Mouse (Mus musculus) CH12.LX (cell line): ENCODE data around the gene Mansc1. TPM values are rescaled to one million over a fixed set of nuclear protein-coding genes. Genes with fewer than 3 reads are reported as not detected.

ENCODE experiments used
- DNase-seq: peaks from one replicate; pipeline ENCODE4 v3.0.0-alpha.2; 2013; ENCODE audit errors: extremely low read depth
- H3K27ac ChIP-seq: 2 replicates; pipeline ENCODE4 v1.5.1; 2012; ENCODE audit warnings: low read depth, mild to moderate bottlenecking, control low read depth, moderate library complexity; ENCODE audit not compliant: insufficient read depth
- H3K27me3 ChIP-seq: replicated peaks from 2 replicates; pipeline ENCODE3; 2012; ENCODE audit warnings: inconsistent platforms
- H3K36me3 ChIP-seq, 2 experiments: replicated peaks in 1 of 2; 2 replicates each; pipeline versions ENCODE3 to v1.6.1; 2012; ENCODE audit warnings: inconsistent platforms in 1 of 2, low read length in 1 of 2, mild to moderate bottlenecking in 1 of 2, mixed read lengths in 1 of 2, moderate library complexity in 1 of 2; ENCODE audit not compliant: control insufficient read depth in 1 of 2, insufficient read depth in 1 of 2
- H3K4me1 ChIP-seq, 2 experiments: 2 replicates each; pipeline ENCODE4 v1.6.1; 2012; ENCODE audit warnings: inconsistent platforms in 1 of 2, moderate library complexity in 1 of 2; ENCODE audit not compliant: insufficient read depth in 2 of 2, control insufficient read depth in 1 of 2
- H3K4me2 ChIP-seq: 2 replicates; pipeline ENCODE4 v1.6.1; 2012; ENCODE audit warnings: low read depth, mild to moderate bottlenecking, control low read depth; ENCODE audit not compliant: poor library complexity, insufficient read depth, severe bottlenecking
- H3K4me3 ChIP-seq, 3 experiments: fragments of 150-350 bp in 1 of 3; sonication (generic) in 1 of 3; replicated peaks in 1 of 3; 2 replicates each; pipeline versions ENCODE3 to v1.5.1; 2011 to 2012; ENCODE audit warnings: low read depth in 2 of 3, low read length in 2 of 3, mild to moderate bottlenecking in 2 of 3, moderate library complexity in 2 of 3, control low read depth in 1 of 3, improper control_type of control experiment in 1 of 3, inconsistent platforms in 1 of 3, mixed read lengths in 1 of 3; ENCODE audit not compliant: poor library complexity in 1 of 3
- H3K79me2 ChIP-seq: replicated peaks from 2 replicates; pipeline ENCODE4 v1.6.1; 2012; ENCODE audit warnings: mild to moderate bottlenecking, moderate library complexity; ENCODE audit not compliant: control insufficient read depth, poor library complexity, insufficient read depth, severe bottlenecking; ENCODE audit errors: extremely low read depth
- H3K9ac ChIP-seq: 2 replicates; pipeline ENCODE4 v1.6.1; 2012; ENCODE audit warnings: low read depth, mild to moderate bottlenecking, control low read depth, moderate library complexity; ENCODE audit not compliant: insufficient read depth
- H3K9me3 ChIP-seq: replicated peaks from 2 replicates; pipeline ENCODE3; 2012; ENCODE audit warnings: low read length, inconsistent platforms, mixed read lengths
- CHD2 ChIP-seq: IDR thresholded peaks from 2 replicates; pipeline ENCODE4 v1.6.1; 2011; ENCODE audit warnings: low read length, improper control_type of control experiment
- CTCF ChIP-seq, 2 experiments: IDR thresholded peaks in 1 of 2; conservative IDR thresholded peaks in 1 of 2; 2 replicates each; pipeline ENCODE4 v1.5.1; 2011 to 2012; ENCODE audit warnings: low read depth in 2 of 2, low read length in 2 of 2, improper control_type of control experiment in 1 of 2, inconsistent platforms in 1 of 2, mild to moderate bottlenecking in 1 of 2, moderate library complexity in 1 of 2
- E2F4 ChIP-seq: IDR thresholded peaks from 2 replicates; pipeline ENCODE4 v1.6.1; 2011; ENCODE audit warnings: low read depth, low read length, improper control_type of control experiment; ENCODE audit not compliant: insufficient replicate concordance
- ELF1 ChIP-seq: IDR thresholded peaks from 2 replicates; pipeline ENCODE4 v1.6.1; 2014; ENCODE audit warnings: low read depth, mild to moderate bottlenecking, inconsistent platforms, low read length, improper control_type of control experiment
- EP300 ChIP-seq: IDR thresholded peaks from 2 replicates; pipeline ENCODE4 v1.6.1; 2011; ENCODE audit warnings: low read length, improper control_type of control experiment
- GABPA ChIP-seq: IDR thresholded peaks from 2 replicates; pipeline ENCODE4 v1.6.1; 2012; ENCODE audit warnings: low read depth, low read length, improper control_type of control experiment, inconsistent platforms; ENCODE audit not compliant: insufficient replicate concordance
- IRF4 ChIP-seq: IDR thresholded peaks from 2 replicates; pipeline ENCODE4 v1.6.1; 2014; ENCODE audit warnings: low read depth, mild to moderate bottlenecking, inconsistent platforms, low read length, improper control_type of control experiment
- JUN ChIP-seq: IDR thresholded peaks from 2 replicates; pipeline ENCODE4 v1.6.1; 2011; ENCODE audit warnings: low read depth, mild to moderate bottlenecking, low read length, improper control_type of control experiment, moderate library complexity; ENCODE audit not compliant: insufficient read depth
- JUND ChIP-seq: conservative IDR thresholded peaks from 2 replicates; pipeline ENCODE4 v1.6.1; 2011; ENCODE audit warnings: low read depth, low read length, improper control_type of control experiment
- KAT2A ChIP-seq: IDR thresholded peaks from 2 replicates; pipeline ENCODE4 v1.6.1; 2012; ENCODE audit warnings: low read length, improper control_type of control experiment, inconsistent platforms; ENCODE audit not compliant: insufficient replicate concordance
- MAFK ChIP-seq: IDR thresholded peaks from 2 replicates; pipeline ENCODE4 v1.6.1; 2011; ENCODE audit warnings: low read length, improper control_type of control experiment; ENCODE audit not compliant: insufficient replicate concordance
- MAZ ChIP-seq: IDR thresholded peaks from 2 replicates; pipeline ENCODE4 v1.6.1; 2012; ENCODE audit warnings: low read depth, mild to moderate bottlenecking, inconsistent platforms, low read length, improper control_type of control experiment, moderate library complexity
- MEF2A ChIP-seq: IDR thresholded peaks from 2 replicates; pipeline ENCODE4 v1.6.1; 2014; ENCODE audit warnings: low read depth, mild to moderate bottlenecking, inconsistent platforms, low read length, improper control_type of control experiment, borderline replicate concordance
- MXI1 ChIP-seq: IDR thresholded peaks from 2 replicates; pipeline ENCODE4 v1.6.1; 2011; ENCODE audit warnings: mild to moderate bottlenecking, low read depth, low read length, improper control_type of control experiment
- MYC ChIP-seq: IDR thresholded peaks from 2 replicates; pipeline ENCODE4 v1.6.1; 2011; ENCODE audit warnings: low read depth, mild to moderate bottlenecking, improper control_type of control experiment, low read length
- POLR2AphosphoS2 ChIP-seq: IDR thresholded peaks from 2 replicates; pipeline ENCODE4 v1.6.1; 2011; ENCODE audit warnings: low read depth, low read length, improper control_type of control experiment
- RAD21 ChIP-seq: IDR thresholded peaks from 2 replicates; pipeline ENCODE4 v1.6.1; 2011; ENCODE audit warnings: low read depth, mild to moderate bottlenecking, low read length, improper control_type of control experiment, moderate library complexity
- RCOR1 ChIP-seq: conservative IDR thresholded peaks from 2 replicates; pipeline ENCODE4 v1.6.1; 2012; ENCODE audit warnings: low read depth, mild to moderate bottlenecking, inconsistent platforms, low read length, improper control_type of control experiment
- SIN3A ChIP-seq: IDR thresholded peaks from 2 replicates; pipeline ENCODE4 v1.6.1; 2012; ENCODE audit warnings: low read length, improper control_type of control experiment, inconsistent platforms
- SMC3 ChIP-seq: IDR thresholded peaks from 2 replicates; pipeline ENCODE4 v1.6.1; 2011; ENCODE audit warnings: low read depth, low read length, improper control_type of control experiment
- USF1 ChIP-seq: IDR thresholded peaks from 2 replicates; pipeline ENCODE4 v1.6.1; 2014; ENCODE audit warnings: low read depth, mild to moderate bottlenecking, inconsistent platforms, low read length, improper control_type of control experiment
- USF2 ChIP-seq: conservative IDR thresholded peaks from 2 replicates; pipeline ENCODE4 v1.6.1; 2011; ENCODE audit warnings: low read depth, low read length, improper control_type of control experiment
- ZNF384 ChIP-seq: IDR thresholded peaks from 2 replicates; pipeline ENCODE4 v1.6.1; 2012; ENCODE audit warnings: low read depth, low read length, improper control_type of control experiment, inconsistent platforms
- dilution Hi-C: fragments of 300-500 bp; cut with MboI; formaldehyde crosslinking; loops from 2 replicates; pipeline ENCODE4 v1.14.3; 2020; ENCODE audit warnings: low sequenced_read_pairs; ENCODE audit not compliant: extremely low pct_unique_long_range_greater_than_20kb, extremely low pct_ligation_motif_present
- in situ Hi-C: fragments of 300-500 bp; cut with MboI; formaldehyde crosslinking; loops from 3 replicates; pipeline ENCODE4 v1.14.3; 2019; ENCODE audit warnings: low sequenced_read_pairs, low pct_ligation_motif_present, low pct_unique_long_range_greater_than_20kb, mixed read lengths
- polyA plus RNA-seq: library from polyadenylated mRNA; unstranded; fragments of >175 nt; gene quantifications from 2 replicates; pipeline ENCODE4 v1.2.1, GENCODE M21; 2012; ENCODE audit warnings: low read depth; ENCODE audit not compliant: insufficient read length
- total RNA-seq, 2 experiments: library from RNA; depleted of rRNA; stranded (reverse); fragments of 300-350 nt in 1 of 2; fragments of >200 nt in 1 of 2; gene quantifications; 2 replicates each; pipeline ENCODE4 v1.2.3; 2012 to 2014

Mansc1 gene
- total and polyA plus RNA-seq, 3 experiments, result not detected

- H3K9me3 ChIP-seq, result no peaks in the 10 kb centered on the region
- H3K27me3 ChIP-seq, result no peaks in the 10 kb centered on the region
- no peak overlapping the region for H3K9ac ChIP-seq
- no peak for DNase-seq
- H3K36me3 ChIP-seq, result no peaks in the 10 kb centered on the region
- no peaks in the 10 kb centered on the region for H3K4me1 ChIP-seq
- in situ Hi-C loops, result no loop called here
- no peak overlapping the region for H3K4me2 ChIP-seq
- H3K27ac ChIP-seq, result no peak overlapping the region
- no peak overlapping the region for H3K4me3 ChIP-seq
- dilution Hi-C loops, result no loop called here
- TF ChIP-seq SIN3A, result no peak
- no peak for TF ChIP-seq ZNF384
- no peak for TF ChIP-seq GABPA
- TF ChIP-seq RCOR1, result no peak
- no peak for TF ChIP-seq E2F4
- no peak for TF ChIP-seq SMC3
- TF ChIP-seq JUND, result no peak
- no peak for TF ChIP-seq CTCF (conservative IDR thresholded peaks at IDR 0.05 in 1 of 2, IDR thresholded peaks at IDR 0.05 in 1 of 2; ENCODE audit: low read depth in 2 of 2, low read length in 2 of 2)
- no peak for TF ChIP-seq MAZ
- H3K79me2 ChIP-seq, result no peaks in the 10 kb centered on the region
These were observed 37.5 kb downstream of the Mansc1 start for GRCm38 (mm10) chr6:134594569-134595442.

GRCm38 (mm10) chr6:134591614-134592013 lies 40.7 kb downstream of the Mansc1 start:
- no peaks in the 10 kb centered on the region for H3K36me3 ChIP-seq
- dilution Hi-C loops, result no loop called here
- H3K27ac ChIP-seq, result no peak overlapping the region
- in situ Hi-C loops, result no loop called here
- no peaks in the 10 kb centered on the region for H3K27me3 ChIP-seq
- no peaks in the 10 kb centered on the region for H3K9me3 ChIP-seq
- DNase-seq, result no peak
- no peaks in the 10 kb centered on the region for H3K4me1 ChIP-seq
- no peaks in the 10 kb centered on the region for H3K79me2 ChIP-seq
- no peak for TF ChIP-seq USF2
- TF ChIP-seq RAD21, result no peak
- no peak for TF ChIP-seq MXI1
- no peak for TF ChIP-seq CHD2
- TF ChIP-seq USF1, result no peak
- no peak for TF ChIP-seq POLR2AphosphoS2
- TF ChIP-seq MAFK, result no peak
- TF ChIP-seq MYC, result no peak
- no peak for TF ChIP-seq MEF2A
- TF ChIP-seq EP300, result no peak
- no peak for TF ChIP-seq IRF4
- TF ChIP-seq CTCF (conservative IDR thresholded peaks at IDR 0.05 in 1 of 2, IDR thresholded peaks at IDR 0.05 in 1 of 2; ENCODE audit: low read depth in 2 of 2, low read length in 2 of 2), result no peak
- no peak for TF ChIP-seq JUN
- TF ChIP-seq KAT2A, result no peak
- TF ChIP-seq SMC3, result no peak
- TF ChIP-seq ELF1, result no peak
- no peak overlapping the region for H3K4me3 ChIP-seq
- no peak overlapping the region for H3K4me2 ChIP-seq
- no peak overlapping the region for H3K9ac ChIP-seq
